Mouse (Mus musculus) heart, postnatal 25 days (tissue): ENCODE measurements around the gene Tradd. TPM values are rescaled to one million over a fixed set of nuclear protein-coding genes. Genes with fewer than 3 reads are reported as not detected.

Experiments used
- DNase-seq: peaks from one replicate; pipeline ENCODE4 v3.0.0; 2022; ENCODE audit warnings: low spot score
- intact Hi-C: fragments of 180-260 bp; cut with DNase I; formaldehyde crosslinking; loops from one replicate; pipeline ENCODE4 v1.15.1; 2025
- total RNA-seq, 2 experiments: library from RNA; stranded (reverse); gene quantifications; 2 replicates each; pipeline ENCODE4 v1.2.3; 2021

The Tradd gene
- total RNA-seq, 2 experiments from 2014 or later: 4.4 to 6.9 TPM

- no peak for DNase-seq
- intact Hi-C loops: no loop called here
Measured at GRCm38 (mm10) chr8:105276292-105277120, 12.1 kb upstream of the Tradd start.

DNA sequence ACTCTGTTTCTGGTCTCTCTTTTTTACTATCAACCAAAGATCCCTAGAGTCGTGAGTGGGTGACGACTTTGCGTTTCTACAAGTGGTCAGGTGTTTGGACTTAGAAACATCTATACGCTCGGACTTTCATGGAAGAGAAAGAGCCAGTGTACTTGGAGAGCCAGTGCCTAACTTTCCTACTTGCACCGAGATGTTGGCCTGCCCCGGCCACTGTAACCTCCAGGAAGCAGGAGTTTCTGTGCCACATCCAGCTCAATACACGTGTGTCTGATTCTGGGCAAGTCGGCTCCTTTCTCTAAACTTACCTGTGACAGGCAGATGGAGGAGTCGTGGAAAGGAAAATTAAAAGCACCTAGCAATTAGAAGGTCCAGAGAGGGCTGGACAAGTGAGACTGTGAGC is 11.4 kb upstream of the Tradd start, which contains the start of gene Nol3:
Gene Nol3 (plus strand): TSS at position 301 of the 400 bp plus-strand sequence.
- DNase-seq: no peak
- intact Hi-C loops: no loop called here

DNA sequence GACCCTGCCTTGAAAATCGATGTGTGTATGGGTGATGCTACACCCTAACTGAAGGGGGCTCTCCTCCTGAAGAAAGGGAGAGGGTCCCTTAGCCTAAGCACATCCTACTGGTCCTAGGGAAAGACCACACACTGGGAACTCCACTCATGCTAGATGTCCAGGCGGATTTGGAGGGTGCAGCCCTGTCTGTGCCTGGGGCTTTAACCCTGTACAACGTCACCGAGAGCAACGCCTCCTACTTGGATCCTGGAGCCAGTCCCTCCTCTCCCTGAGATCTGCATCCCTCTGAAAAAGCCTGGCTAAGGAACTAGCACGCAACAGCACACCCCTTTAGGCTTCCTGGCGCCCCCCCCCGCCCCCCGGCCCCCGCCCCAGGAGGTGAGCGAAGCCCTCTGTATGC is 11.0 kb upstream of the Tradd start:
- intact Hi-C loops: no loop called here
- DNase-seq: no peak

DNA sequence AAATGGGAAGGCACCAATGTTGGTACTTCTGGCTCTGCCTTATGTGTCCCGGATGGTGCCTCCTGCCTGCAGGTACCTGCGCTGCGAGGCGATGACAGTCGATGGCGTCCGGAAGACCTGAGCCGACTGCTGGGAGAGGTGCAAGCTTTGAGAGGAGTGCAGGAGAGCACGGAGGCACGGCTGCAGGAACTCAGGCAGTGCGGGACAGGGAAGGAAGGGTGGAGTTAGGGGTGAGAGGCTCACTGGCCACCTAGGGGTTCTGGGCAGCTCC is 6.4 kb upstream of the Tradd start:
- no peak for DNase-seq
- intact Hi-C loops: no loop called here

GRCm38 (mm10) chr8:105270101-105270915 is 5.9 kb upstream of the Tradd start:
- intact Hi-C loops: no loop called here
- DNase-seq: no peak

DNA sequence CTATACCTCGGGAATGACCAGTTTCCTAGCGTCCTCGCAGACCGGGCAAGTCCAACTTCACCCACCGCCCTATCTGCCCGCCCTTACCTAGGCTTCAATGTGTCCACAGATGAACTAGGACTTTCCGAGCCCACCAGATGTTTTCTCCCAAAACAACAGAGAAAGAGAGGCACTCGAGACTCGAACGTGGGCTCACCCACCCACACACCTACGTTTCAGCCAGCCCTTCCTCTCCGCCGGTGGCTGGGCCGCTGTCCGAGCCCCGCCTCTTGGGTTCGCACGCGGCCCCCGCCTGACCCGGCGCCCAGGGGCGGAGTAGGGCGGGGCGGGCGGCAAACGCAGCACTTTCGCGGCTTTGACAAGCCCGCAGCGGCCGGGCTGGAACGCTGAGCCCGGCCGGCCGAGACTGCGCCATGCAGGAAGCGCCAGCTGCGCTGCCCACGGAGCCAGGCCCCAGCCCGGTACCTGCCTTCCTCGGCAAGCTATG is 5.1 kb upstream of the Tradd start, which contains the start of gene Hsf4:
Gene Hsf4 (plus strand): TSS at position 341 of the 487 bp plus-strand sequence.
- intact Hi-C loops: loop anchor here (10.0 kb wide), 1 partner anchor 615 kb away; no protein-coding TSS in a partner anchor
- no peak for DNase-seq

- no peak for DNase-seq
- intact Hi-C loops: loop anchor here (10.0 kb wide), 1 partner anchor 614 kb away; no protein-coding TSS in a partner anchor
Measured at GRCm38 (mm10) chr8:105269075-105269458, 4.7 kb upstream of the Tradd start.

GRCm38 (mm10) chr8:105268342-105269074 is 4.1 kb upstream of the Tradd start:
- intact Hi-C loops: loop anchor here (10.0 kb wide), 1 partner anchor 614 kb away; no protein-coding TSS in a partner anchor
- no peak for DNase-seq

DNA sequence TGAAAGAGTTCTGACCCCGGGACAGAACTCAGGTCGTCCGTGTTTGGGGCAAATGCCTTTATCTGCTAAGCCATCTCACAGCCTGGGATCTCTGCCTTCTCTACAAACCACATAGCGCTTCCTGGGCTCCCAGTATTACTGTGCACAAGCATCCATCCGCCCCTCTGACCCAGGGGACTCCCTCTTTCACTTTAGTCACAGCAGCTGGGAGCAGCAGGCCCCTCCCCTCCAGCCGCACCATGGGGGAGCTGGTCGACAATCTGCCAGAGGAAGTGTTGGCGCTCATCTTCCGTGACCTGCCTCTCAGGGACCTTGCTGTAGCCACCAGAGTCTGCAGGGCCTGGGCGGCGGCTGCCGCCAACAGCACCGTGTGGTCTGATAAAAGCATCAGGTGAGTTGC is 2.4 kb upstream of the Tradd start:
- no peak for DNase-seq
- intact Hi-C loops: loop anchor here (10.0 kb wide), 1 partner anchor 612 kb away; no protein-coding TSS in a partner anchor

DNA sequence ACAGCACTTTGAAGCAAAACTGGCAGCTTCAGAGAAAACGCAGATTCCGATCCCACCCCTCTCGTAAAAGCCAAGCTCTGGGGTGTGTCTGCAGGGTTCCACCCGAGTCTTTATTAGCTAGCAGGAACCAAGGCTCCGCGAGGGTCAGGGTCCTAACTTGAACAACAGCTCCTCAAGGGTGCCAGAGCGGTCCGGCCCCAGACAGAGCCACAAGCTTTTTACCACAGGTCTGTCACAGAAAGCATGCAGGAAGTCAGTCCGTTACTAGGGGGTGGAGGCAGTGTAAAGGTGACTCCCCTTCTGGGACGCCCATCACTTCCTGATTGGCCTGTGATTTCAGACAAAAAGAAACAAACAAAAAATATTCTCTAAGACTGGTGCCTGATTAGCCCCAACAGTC is 719 bp upstream of the Tradd start:
- DNase-seq: no peak
- intact Hi-C loops: loop anchor here (2.0 to 10.0 kb wide), 2 partner anchors 24 to 610 kb away; partner anchors contain the start of gene 4931428F04Rik

DNA sequence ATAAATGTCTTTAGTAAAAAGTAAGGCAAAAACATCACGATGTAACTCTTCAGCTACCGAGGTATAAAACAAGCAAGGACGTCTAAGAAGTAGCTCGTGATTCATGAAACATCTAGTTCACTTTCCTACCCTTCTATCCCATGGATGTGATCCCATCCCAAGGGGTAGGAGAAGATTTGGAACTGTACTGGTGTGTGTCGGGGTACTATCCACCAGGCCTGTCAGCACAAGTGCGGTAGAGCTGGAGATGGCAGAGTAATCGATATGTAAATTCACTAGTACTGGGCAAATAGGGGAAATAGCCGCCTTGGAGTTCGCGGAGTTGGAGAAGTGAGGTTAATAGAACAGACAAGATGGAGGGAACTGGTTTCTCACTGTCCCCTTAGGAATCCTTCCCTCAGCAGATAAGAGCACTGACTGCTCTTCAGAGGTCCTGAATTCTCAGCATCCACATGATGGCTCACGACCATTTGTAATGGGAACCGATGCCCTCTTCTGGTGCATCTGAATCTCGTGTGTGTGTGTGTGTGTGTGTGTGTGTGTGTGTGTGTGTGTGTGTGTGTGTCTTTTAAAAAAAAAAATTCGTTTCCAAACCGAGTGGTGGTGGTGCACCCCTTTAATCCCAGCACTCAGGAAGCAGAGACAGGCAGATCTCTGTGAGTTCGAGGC is 1.0 kb downstream of the Tradd start:
- intact Hi-C loops: loop anchor here (10.0 kb wide), 1 partner anchor 609 kb away; no protein-coding TSS in a partner anchor

DNA sequence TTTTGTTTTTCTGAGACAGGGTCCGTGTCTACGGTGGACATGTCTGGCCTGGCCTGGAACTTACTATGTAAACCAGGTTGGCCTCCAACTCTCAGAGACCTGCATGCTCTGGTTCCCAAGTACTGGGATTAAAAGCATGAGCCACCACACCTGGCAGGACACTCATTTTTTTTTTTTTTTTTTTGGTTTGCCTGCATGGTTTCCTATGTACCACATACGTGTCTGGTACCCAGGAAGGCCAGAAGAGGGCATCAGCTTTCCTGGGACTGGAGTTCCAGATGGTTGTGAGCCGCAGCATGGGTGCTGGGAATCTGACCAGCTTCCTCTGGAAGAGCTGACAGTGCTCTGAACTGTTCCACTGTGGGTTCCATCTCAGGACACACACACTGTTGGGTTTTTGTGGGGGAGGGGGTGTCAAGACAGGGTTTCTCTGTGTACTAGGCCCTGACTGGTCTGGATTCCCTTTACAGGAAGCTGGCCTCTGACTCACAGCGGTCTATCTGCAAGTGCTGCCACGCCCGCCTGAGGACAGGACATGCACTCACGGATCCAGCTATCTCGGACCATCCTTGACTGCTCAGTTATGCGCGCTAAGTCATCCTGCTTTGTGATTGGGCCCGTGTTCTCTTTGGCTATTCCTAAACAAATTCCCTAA is 3.0 kb downstream of the Tradd start:
- intact Hi-C loops: loop anchor here (10.0 kb wide), 1 partner anchor 607 kb away; no protein-coding TSS in a partner anchor
- DNase-seq: no peak

More for the DNA sequence above, 1.0 kb downstream of the Tradd start:
- no peak for DNase-seq

DNA sequence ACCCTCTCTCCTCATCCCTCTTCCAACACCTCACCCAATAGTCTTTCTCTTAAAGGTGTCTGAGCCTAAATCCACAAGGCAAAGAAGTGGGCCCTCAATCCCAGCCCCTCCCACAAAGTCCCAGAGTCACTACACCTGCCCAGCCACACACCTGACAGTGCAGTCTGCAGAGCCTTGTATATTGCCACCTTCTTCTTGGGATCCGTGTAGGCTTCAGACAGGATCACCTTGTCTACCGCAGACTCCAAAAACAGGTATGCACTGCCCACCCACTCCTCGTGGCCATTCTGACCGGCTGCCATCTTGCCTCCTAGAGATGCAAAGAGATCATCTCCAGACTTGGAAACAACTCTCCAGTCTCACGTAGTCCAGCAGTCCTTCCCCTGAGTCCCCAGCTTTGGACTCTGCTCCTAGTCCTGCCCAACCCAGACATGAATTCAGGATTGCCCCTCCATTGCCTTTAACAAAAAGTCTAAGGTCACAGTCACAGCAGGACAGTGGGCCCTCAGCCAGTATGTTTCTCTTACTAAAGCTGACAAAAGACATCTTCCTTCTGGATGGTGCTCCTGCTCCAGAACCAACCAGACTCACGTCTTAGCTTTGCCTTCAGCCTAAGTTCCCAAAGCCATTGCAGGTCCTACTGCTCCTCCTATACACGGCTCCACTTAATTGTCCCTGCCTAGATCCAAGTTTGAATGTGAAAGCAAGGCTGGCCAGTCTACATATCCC is 3.9 kb downstream of the Tradd start:
- no peak for DNase-seq
- intact Hi-C loops: loop anchor here (10.0 kb wide), 1 partner anchor 606 kb away; no protein-coding TSS in a partner anchor

- no peak for DNase-seq
- intact Hi-C loops: loop anchor here (10.0 kb wide), 1 partner anchor 605 kb away; no protein-coding TSS in a partner anchor
Measured at GRCm38 (mm10) chr8:105259721-105260320, 4.6 kb downstream of the Tradd start.

GRCm38 (mm10) chr8:105258911-105259720 is 5.3 kb downstream of the Tradd start:
- intact Hi-C loops: no loop called here

DNA sequence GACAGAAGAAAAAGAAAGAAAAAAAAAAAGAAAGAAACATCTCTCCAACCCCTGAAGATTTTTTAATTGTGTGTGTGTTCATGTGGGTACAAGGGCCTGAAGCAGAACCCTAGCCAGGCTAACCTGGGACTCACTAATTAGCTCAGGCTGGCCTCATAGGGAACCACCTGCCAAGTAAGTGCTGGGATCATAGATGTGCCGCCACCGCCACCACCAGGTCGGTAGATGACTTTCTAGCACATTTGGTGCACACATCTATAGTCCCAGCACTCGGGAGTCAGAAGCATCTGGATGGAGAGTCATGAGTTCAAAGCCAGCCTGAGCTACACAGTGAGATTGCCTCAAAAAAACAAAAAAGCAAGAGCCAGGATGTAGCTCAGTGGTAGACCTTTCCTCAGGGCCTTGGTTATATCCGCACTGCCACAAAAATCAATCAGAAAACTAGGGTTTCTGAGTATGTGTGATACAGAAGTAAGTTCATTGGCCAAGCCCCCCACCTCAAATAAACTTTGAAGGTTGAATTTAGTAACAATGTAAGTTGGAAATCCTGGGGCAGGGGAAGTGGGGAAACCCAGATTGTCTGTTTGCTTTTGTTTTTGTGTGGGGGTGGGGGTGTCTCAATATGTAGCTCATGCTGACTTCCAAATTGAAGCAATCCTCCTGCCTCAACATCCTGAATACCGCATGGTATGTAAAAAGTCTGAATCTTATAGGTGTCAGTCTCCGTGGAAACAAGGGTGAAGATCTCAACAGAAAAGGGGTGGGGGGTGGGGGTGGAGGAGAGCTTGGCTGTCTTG is 6.9 kb downstream of the Tradd start:
- DNase-seq: no peak
- intact Hi-C loops: no loop called here

More at GRCm38 (mm10) chr8:105258911-105259720, 5.3 kb downstream of the Tradd start:
- DNase-seq: no peak
